In the genomic region with DNA sequence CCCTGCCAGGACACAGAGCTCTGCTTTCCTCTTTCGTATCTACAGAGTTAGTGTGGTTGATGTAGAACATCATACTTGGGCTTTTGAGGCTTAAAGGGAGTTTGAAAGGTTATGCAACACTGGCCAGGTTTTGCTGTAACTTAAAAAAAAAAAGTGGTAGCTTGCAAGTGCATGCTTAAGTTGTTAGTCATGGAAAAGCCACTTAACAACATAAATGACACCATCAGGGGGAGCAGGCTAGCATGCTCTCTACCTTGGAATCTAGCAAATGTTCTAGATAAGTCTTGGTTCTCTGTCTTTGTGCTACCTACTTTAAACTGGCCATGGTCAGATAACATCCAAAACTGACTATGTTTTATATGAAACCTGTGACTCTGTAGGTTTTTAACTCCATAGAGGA, we compare ENCODE assay signal across 22 mouse cellular contexts.
"Had no signal": no experiment of that assay in that cellular context is flagged by ENCODE, and none has a peak within 500 bp of the region (broad histone marks: within the 10 kb centered on the region; RNA-seq: fewer than 3 reads in every experiment).

No protein-coding gene starts in this region.

- H3K4me1 ChIP-seq: liver, embryonic 12.5 days; liver, embryonic 15.5 days had no signal

- H3K36me3 ChIP-seq: limb, embryonic 10.5 days; limb, embryonic 13.5 days; liver, embryonic 12.5 days; liver, embryonic 15.5 days; midbrain, embryonic 10.5 days; midbrain, embryonic 13.5 days had no signal

- DNase-seq: kidney, adult 18-20 months; kidney, adult 9 months; kidney, postnatal 10 days; layer of hippocampus, adult 9-11 months; liver; lung, adult 2 months; right cerebral cortex, adult 18-20 months; right cerebral cortex, postnatal 14 days; right cerebral cortex, postnatal 4 days; thymus, adult 2 months; thymus, postnatal 14 days had no signal

- H3K9ac ChIP-seq: limb, embryonic 13.5 days; liver, embryonic 12.5 days; liver, embryonic 15.5 days; midbrain, embryonic 13.5 days had no signal

- H3K4me3 ChIP-seq: layer of hippocampus, adult 2 months; limb, embryonic 10.5 days; limb, embryonic 13.5 days; liver, embryonic 12.5 days; liver, embryonic 15.5 days; megakaryocyte, embryonic 14.5 days; midbrain, embryonic 10.5 days; midbrain, embryonic 13.5 days had no signal

- H3K27ac ChIP-seq: layer of hippocampus, adult 2 months; limb, embryonic 13.5 days; liver, embryonic 12.5 days; liver, embryonic 15.5 days; midbrain, embryonic 10.5 days; midbrain, embryonic 13.5 days; stomach, postnatal 0 days had no signal

- H3K9me3 ChIP-seq: limb, embryonic 10.5 days; limb, embryonic 13.5 days; liver, embryonic 12.5 days; liver, embryonic 15.5 days; megakaryocyte, embryonic 14.5 days; midbrain, embryonic 10.5 days; midbrain, embryonic 13.5 days had no signal

- H3K4me2 ChIP-seq: limb, embryonic 13.5 days; liver, embryonic 12.5 days; liver, embryonic 15.5 days; midbrain, embryonic 13.5 days had no signal

- ATAC-seq: intestine, embryonic 16.5 days; liver, embryonic 12.5 days; midbrain, embryonic 13.5 days; midbrain, embryonic 16.5 days had no signal

- H3K27me3 ChIP-seq: limb, embryonic 13.5 days; liver, embryonic 12.5 days; liver, embryonic 15.5 days; megakaryocyte, embryonic 14.5 days; midbrain, embryonic 13.5 days had no signal
